Mouse (Mus musculus) left cerebral cortex, adult 11 months (tissue): ENCODE measurements around the gene Ctxn1.

ENCODE experiments used
- DNase-seq: peaks from one replicate; pipeline ENCODE4 v3.0.0; 2022; ENCODE audit warnings: low spot score

The Ctxn1 gene

GRCm38 (mm10) chr8:4250306-4250970, 8.6 kb downstream of the Ctxn1 start:
- peak; percentile 70 for DNase-seq

DNA sequence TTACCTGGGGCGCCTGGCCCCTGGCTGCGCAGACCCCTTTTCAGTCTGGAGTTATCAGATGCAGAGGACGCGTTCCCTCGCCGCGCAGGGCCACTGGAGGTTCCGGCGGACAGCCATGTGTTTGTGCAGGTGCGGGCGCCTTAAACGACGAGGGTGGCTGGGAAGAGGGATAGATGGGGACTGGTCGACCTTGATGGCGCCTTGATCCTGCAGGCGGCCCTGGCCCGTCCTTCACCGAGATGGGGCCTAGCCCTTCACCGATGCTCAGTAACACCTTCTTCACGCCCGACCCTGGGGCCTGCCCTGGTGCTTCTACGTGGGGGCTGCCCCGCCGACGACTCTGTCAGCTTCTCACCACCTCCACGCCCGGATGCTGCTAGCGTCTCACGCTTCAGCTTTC, 9.9 kb downstream of the Ctxn1 start:
- no peak for DNase-seq

- no peak for DNase-seq
These were observed 11.0 kb downstream of the Ctxn1 start, which contains the start of gene Tgfbr3l for GRCm38 (mm10) chr8:4247951-4248540. Gene Tgfbr3l (plus strand): TSS chr8:4248214.

DNA sequence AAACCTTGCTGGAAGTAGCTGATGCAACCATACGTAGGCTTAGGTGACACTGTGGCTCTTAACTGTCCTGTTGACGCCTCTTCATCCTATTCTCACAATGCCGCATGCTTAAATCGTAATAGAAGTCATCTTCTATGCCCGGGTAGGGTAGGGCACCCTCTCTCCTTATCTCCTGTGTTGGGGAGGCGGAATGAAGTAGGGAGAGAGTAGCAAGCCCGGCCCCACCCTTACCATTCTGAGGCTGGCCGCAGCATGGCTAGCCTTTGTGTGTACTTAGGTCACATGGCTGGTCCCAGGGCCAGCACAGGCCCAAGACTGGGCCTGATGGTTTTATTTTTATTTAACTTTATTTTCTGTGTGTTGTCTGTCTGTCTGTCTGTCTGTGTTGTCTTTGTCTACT, 11.8 kb downstream of the Ctxn1 start:
- no peak for DNase-seq

GRCm38 (mm10) chr8:4245737-4246136, 13.3 kb downstream of the Ctxn1 start:
- DNase-seq = no peak

DNA sequence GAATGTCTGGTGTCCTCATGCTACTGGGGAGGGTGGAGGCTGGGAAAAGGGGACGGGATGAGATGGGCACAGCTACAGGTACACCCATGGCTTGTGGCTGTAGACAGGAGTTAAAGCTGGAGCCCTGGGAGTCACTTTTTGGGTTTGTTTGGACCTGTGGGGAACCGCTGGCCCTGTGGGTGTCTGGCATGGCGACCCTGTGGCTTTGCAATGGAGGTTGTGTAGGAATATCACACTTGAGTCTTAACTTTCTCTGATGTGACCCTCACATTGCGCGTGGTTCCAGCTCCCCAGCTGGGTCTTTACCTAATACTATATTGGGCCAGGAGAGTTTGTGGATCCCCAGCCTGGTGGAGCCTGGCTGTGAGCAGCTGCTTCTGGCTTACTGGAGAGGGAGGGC, 14.0 kb downstream of the Ctxn1 start:
- DNase-seq = no peak

GRCm38 (mm10) chr8:4239193-4239890, 19.7 kb downstream of the Ctxn1 start:
- no peak for DNase-seq

DNA sequence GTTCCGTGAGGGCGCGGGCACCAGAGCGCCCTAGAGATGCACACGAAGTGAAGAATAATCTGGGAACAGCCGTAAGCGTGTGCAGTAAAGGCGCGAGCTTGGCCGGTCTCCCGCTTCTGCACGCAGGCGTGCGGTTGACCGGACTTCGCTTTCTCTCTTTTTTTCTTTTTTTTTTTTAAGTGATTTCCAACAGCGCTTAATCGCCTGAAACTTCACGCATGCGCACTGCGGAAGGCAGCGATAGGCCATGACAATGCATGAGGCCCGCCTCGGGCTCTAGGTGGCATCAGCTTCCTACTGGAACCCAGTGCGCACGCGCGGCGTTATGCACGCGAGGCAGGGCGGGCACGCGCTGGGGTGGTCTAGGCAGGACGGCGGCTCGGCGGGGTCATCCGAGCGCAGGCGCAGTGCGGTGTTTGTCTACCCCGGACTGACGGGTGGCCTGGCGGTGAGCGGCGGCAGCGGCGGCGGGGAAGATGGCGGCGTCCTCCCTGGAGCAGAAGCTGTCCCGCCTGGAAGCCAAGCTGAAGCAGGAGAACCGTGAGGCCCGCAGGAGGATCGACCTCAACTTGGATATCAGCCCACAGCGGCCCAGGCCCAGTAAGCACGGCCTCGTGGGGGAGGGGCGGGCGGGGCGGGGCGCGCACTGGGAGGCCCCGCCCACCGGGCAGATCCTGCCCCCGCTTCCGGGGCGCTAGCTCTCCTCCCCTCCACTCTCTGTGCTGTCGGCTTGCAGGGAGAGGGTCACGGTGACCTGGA, 20.5 kb downstream of the Ctxn1 start, which contains the start of the genes Map2k7 and Gm49320:
Map2k7 (plus strand) TSS at position 307 of the 759 bp plus-strand sequence.
Gm49320 (plus strand) TSS at position 432 of the 759 bp plus-strand sequence.
- peak; percentile 100 for DNase-seq

DNA sequence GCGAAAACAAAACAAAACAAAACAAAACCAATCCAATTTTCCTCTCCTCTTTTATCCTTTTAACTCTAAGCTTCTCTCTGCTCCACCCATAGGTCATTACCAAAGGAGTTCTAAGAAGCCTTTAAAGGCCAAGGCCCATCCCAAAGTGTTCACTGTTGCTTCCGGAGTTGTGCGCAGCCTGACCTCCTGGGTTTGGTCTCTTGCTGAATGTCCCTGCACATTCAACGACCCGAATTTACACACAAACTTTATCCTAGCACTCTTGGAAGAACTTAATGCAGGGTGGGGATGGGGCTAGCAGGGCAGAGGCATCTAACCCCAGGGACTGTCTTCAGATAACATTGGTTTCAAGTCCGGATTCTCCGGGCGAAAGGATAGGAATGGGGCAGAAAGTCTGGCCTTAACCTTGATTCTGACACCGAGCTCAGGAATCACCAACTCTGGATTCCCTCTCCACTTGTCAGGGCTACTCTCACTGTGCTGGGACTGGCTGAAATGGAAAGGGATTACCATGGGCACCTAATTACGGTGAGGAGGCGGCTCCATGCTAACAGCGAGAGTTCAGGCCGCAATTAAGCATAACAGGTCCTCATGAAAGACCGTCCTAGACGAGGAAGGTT, 21.1 kb downstream of the Ctxn1 start:
- DNase-seq = no peak

GRCm38 (mm10) chr8:4230612-4231351, 28.3 kb downstream of the Ctxn1 start:
- no peak for DNase-seq

DNA sequence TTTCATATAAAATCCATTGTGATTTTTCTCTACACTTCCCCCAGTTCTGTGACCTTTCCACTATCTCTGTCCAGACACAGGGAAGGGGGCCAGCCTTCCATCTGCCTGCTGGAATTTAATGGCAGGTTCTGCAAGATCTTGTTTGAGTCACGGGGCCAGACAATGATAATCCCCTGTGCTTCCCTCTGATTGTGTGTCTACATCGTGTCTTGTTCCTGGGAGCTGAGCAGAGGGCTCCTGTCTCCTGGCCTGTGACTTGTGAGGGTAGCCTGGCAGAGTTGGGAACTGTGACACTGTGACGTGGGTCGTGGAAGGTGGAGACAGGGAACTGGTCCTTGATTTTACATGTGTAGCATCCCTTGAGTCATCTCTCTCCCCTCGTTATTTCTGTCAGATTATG, 29.3 kb downstream of the Ctxn1 start:
- no peak for DNase-seq

- no peak for DNase-seq
These were observed 31.2 kb downstream of the Ctxn1 start for GRCm38 (mm10) chr8:4227919-4228318.

- DNase-seq = no peak
These were observed 32.2 kb downstream of the Ctxn1 start, which contains the start of gene Lrrc8e for GRCm38 (mm10) chr8:4226739-4227347. Gene Lrrc8e (plus strand): TSS chr8:4226827.

DNA sequence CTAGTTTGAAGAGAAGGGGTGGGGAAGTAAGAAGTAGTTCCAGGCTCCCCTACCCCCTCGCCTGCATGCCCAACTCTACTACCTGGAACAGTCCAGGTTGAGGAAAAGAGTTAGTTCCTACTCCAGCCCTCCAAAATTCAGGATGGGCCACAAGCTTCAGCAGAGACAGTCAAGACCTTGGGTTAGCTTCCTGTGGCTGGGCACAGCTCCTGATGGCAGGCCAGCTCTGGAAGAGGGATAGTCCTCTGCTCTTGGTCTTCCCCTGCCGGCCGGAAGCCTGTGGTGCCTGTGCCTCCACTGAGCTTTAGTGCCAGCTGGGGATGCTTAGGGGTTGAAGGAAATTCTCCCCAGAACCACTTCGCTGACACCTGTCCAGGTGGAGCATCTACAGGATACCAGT, 32.8 kb downstream of the Ctxn1 start:
- DNase-seq = no peak

- DNase-seq = no peak
These were observed 37.0 kb downstream of the Ctxn1 start for GRCm38 (mm10) chr8:4222059-4222458.

DNA sequence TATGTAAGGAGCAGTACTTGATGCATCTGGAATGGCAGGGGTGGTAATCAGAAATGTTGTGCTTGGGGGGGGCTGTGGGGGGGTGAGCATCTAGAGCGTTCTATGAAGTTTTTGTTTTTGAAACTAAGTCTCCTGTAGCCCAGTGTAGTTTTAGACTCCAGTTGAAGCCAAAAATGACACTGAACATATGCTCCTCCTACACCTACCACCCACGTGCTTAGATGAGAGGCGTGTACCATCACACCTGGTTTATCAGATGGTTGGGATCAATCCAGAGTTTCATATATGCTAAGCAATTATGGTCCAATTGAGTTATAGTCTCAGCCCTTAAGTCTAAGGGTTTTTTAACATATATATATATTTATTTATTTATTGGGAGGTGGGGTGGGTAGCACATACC, 39.5 kb downstream of the Ctxn1 start:
- DNase-seq = no peak

DNA sequence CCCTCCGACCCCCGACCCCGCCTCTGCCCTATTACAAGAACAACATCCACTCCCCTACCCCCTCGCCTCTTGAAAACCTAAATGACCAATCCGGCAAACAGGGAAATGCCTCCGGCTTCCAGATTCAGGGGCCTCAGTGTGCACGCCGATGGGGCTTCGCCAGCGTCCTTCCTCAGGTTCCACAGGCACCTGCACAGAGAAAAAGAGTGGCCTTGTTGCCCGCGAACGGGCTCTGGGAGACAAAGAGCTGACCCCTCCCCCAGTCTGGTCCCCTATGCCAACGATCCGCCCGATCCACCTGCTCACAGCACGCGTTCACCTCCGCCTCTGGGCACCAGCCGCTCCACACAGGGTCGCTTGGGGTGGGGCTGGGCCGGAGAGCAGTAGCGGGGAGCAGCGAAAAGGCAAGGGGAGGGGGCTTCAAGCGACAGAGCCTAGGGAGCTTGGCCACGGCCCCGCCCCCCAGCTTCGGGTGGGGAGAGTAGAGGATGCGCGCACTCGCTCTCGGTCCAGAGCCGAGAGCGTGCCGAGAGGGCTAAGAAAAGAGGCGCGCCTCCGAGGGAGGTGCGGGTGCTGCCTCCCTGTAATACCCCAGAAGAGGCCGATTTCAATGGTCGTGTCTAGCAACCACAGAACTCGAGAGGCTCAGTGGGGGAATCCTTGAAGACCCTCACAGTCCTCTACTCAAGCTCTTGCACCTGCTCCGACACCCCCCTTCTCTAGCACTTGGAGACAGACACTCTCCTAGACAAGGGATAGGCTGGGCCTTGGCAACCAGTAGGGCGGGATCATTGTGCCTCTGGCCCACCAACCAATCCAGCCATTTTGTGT, 42.1 kb downstream of the Ctxn1 start, which contains the start of gene Prr36:
Prr36 (minus strand) TSS at position 669 of the 831 bp plus-strand sequence.
- DNase-seq = no peak

GRCm38 (mm10) chr8:4216296-4216695, 42.8 kb downstream of the Ctxn1 start:
- no peak for DNase-seq
